Mouse (Mus musculus) megakaryocyte, embryonic 14.5 days (primary cell): ENCODE measurements around the gene Borcs5. TPM values are rescaled to one million over a fixed set of nuclear protein-coding genes. Genes with fewer than 3 reads are reported as not detected.

Experiments
- H3K27me3 ChIP-seq: replicated peaks from 2 replicates; pipeline ENCODE3; 2012; ENCODE audit warnings: inconsistent platforms
- H3K36me3 ChIP-seq: replicated peaks from 2 replicates; pipeline ENCODE3; 2012; ENCODE audit warnings: low read length, inconsistent platforms, mixed read lengths
- H3K4me1 ChIP-seq: 2 replicates; pipeline ENCODE4 v1.6.1; 2012; ENCODE audit warnings: inconsistent platforms
- H3K4me3 ChIP-seq: replicated peaks from 2 replicates; pipeline ENCODE3; 2012; ENCODE audit warnings: moderate library complexity, mild to moderate bottlenecking, inconsistent platforms
- H3K9me3 ChIP-seq: 2 replicates; pipeline ENCODE4 v1.6.1; 2012; ENCODE audit warnings: inconsistent platforms
- FLI1 ChIP-seq: IDR thresholded peaks from 2 replicates; pipeline ENCODE4 v1.6.1; 2012; ENCODE audit warnings: low read length, inconsistent platforms, mixed read lengths
- GATA1 ChIP-seq: IDR thresholded peaks from 3 replicates; pipeline ENCODE4 v1.6.1; 2012; ENCODE audit warnings: mixed read lengths, low read length, inconsistent platforms, borderline replicate concordance
- polyA plus RNA-seq: library from polyadenylated mRNA; stranded (reverse); fragments of >175 nt; gene quantifications from 2 replicates; pipeline ENCODE4 v1.2.3, GENCODE M21; 2012; ENCODE audit warnings: low replicate concordance; ENCODE audit not compliant: insufficient read depth

The Borcs5 gene
- polyA plus RNA-seq = 15.7 and 33.1 TPM in 2 replicates

DNA sequence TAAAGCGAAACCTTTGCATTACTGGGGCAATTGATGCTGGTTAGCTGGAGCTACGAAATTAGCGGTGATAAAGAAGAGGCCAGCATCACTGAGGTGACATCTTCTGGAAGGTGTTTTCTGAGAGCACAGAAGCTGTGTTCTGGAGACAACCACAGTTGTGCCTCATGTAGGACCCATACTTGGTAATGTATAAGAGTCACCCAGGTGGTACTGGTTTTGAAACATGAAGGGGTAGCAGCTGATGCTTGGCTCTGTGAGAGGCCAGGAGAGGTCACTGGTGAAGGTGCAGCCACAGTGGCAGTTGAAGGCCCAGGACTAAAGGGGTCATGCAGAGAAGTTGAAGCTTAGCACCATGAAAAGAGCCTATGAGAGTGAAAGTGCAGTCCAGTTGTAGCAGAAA is at the start of gene Borcs5:
Gene Borcs5, plus strand, starts transcription at position 301 of the 400 bp plus-strand sequence.
- H3K36me3 ChIP-seq = peaks cover 6% of the 10 kb centered on the region
- no peak within 1 kb of the TSS for H3K4me3 ChIP-seq
- H3K4me1 ChIP-seq = peaks cover 23% of the 10 kb centered on the region
- TF ChIP-seq FLI1 (no peak), GATA1 (no peak)
- H3K27me3 ChIP-seq = no peaks in the 10 kb centered on the region
- H3K9me3 ChIP-seq = no peaks in the 10 kb centered on the region

DNA sequence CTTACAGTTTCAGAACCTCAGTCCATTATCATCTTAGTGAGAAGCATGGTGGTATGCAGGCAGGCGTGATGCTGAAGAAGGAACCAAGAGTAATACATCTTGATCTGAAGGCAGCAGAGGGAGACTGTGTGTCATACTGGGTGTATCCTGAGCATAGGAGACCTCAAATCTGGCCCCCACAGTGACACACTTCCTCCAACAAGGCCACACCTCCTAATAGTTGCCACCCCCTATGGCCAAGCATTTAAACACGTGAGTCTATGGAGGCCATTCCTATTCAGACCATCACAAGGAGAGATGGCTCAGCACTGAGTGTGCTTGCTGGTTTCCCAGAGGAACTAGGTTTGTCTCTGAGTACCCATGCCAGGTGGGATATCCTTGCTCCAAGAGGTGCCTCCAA is 47.7 kb upstream of the Borcs5 start:
- TF ChIP-seq FLI1 (no peak), GATA1 (no peak)
- Histone ChIP-seq H3K27me3 (peaks cover 14% of the 10 kb centered on the region), H3K36me3 (no peaks in the 10 kb centered on the region), H3K4me3 (no peak overlapping the region), H3K4me1 (peaks cover 19% of the 10 kb centered on the region), H3K9me3 (0 out of 2 replicates have a peak, but pooled peaks cover 3% of the 10 kb centered on the region)

DNA sequence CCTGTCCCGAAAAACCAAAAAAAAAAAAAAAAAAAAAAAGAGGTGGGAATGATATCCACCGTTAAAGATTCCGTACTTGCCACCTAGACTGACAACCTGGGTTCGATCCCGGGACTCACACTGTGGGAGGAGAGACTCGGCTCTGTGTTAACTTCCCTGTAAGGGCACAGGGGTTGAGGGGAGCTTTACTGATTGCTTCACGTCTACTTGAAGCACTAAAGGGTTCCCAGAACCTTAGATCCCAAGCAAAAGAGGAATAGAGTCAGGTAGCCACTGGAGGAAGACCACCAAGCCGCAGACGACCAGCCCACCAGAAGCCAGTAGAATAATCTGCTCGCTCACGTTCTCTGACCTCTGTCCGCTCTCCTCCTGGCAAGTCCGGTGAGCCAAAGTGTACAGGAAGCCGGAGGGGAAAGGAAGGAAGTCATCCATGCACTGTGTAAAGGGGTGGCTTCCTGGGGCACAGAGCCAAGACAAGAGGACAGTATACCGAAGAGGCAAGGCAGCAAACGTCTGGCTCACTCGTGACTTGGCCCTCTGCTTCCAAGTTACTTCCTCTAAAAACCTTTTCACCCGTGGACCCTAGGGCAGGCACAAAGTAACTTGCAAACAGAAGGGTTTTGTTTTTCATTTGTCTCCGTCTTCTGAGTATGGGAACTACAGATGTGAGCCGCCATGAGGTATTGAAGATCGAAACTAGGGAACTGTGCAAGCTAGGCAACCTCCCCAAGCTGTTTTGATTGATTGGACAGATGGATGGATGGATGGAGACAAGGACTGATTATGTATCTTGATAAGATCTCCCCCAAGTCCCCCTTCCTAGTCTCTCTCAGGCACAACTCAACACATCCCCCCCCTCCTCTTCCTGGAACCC is 44.5 kb upstream of the Borcs5 start:
- H3K9me3 ChIP-seq = peaks cover 9% of the 10 kb centered on the region
- H3K36me3 ChIP-seq = no peaks in the 10 kb centered on the region
- H3K4me1 ChIP-seq = peaks cover 19% of the 10 kb centered on the region
- peaks cover 7% of the 10 kb centered on the region for H3K27me3 ChIP-seq
- peak overlapping the region; percentile 86 for H3K4me3 ChIP-seq
- TF ChIP-seq GATA1 = no peak
- no peak for TF ChIP-seq FLI1

DNA sequence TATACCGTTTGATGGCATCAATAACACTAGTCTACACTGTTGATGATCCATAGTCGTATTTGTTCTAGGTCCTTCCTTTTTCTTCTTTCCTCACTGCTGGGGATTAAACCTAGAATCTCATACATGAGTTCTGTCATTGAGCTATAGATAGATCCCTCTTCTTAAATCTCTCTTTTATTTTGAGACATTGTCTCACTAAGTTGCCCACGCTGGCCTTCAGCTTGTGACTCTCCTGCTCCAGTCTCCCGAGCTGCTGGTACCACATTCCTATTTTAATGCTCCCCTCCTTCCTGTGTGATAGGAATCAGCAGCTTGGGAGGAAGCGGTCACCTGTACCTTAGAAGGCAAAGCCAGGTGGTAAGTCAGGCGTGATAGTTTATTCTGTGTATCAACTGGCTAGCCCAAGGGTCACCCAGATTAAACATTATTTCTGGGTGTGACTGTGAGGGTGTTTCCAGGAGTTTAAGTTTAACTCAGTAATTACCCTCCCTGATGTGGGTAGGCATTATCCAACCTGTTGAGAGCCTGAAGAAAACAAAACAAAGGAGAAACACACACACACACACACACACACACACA is 41.6 kb upstream of the Borcs5 start:
- Histone ChIP-seq H3K36me3 (no peaks in the 10 kb centered on the region), H3K9me3 (peaks cover 7% of the 10 kb centered on the region), H3K4me3 (no peak overlapping the region), H3K27me3 (peaks cover 5% of the 10 kb centered on the region), H3K4me1 (peaks cover 13% of the 10 kb centered on the region)
- no peak for TF ChIP-seq GATA1
- no peak for TF ChIP-seq FLI1

DNA sequence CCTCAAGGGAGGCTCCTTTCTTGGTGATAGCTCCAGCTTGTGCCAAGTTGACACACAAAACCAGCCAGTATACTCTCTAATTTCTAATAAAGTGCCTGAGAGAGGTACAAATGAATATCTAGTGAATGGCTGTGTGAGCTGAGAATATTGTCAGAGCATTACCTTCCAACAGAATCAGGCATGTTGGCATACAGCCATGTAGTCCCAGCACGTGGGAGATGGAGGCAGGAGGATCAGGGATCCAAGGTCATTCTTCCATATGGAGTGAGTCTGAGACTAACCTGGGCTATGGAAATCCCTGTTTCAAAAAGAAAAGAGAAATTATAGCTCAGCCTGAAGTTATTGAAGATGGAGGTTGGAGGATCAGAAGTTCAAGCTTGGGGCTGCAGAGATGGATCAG is 40.1 kb upstream of the Borcs5 start:
- no peaks in the 10 kb centered on the region for H3K36me3 ChIP-seq
- TF ChIP-seq FLI1 (no peak), GATA1 (no peak)

DNA sequence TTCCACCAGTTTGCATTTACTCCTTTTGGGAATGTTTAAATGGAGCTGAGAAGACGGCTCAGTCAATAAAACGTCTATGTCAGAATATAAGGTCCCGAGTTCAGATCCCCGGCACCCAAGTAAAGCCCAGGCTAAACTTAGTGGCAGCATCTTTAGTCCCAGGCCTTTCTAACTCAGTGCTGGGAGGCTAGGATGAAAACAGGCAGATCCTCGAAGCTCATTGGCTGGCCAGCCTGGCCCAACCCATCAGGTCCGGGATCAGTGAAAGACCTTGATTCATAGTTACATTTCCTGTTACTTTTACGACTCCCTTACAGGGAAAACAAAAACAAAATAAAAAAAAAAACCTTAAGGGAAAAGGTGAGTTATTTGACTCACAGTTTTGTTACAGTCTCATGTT is 38.2 kb upstream of the Borcs5 start:
- TF ChIP-seq FLI1 (no peak), GATA1 (no peak)

More for the DNA sequence above, 40.1 kb upstream of the Borcs5 start:
- peaks cover 7% of the 10 kb centered on the region for H3K9me3 ChIP-seq
- peaks cover 13% of the 10 kb centered on the region for H3K4me1 ChIP-seq
- no peak overlapping the region for H3K4me3 ChIP-seq
- peaks cover 5% of the 10 kb centered on the region for H3K27me3 ChIP-seq

DNA sequence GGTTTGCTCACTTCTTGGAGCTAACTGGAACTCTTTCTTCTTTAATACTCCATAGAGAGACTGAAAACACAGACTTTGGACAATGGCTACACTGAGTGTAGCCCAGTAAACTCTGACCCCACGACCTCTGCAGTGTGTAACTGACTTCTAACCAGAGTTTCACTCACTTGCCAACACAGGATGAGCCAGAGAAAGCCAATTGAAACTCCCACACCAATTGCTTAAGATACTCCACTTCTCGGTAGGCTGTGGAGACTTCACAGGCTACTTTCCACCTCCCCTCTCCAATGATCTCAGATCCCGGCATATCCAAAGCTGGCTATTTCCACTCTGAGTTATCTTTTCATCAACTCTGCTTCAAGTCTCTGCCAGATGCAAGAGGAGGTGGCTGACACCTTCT is 37.5 kb upstream of the Borcs5 start:
- TF ChIP-seq GATA1 (no peak), FLI1 (no peak)
- H3K9me3 ChIP-seq = peaks cover 7% of the 10 kb centered on the region
- no peak overlapping the region for H3K4me3 ChIP-seq
- no peaks in the 10 kb centered on the region for H3K4me1 ChIP-seq
- H3K27me3 ChIP-seq = peaks cover 16% of the 10 kb centered on the region
- no peaks in the 10 kb centered on the region for H3K36me3 ChIP-seq

More for the DNA sequence above, 38.2 kb upstream of the Borcs5 start:
- no peaks in the 10 kb centered on the region for H3K36me3 ChIP-seq
- peaks cover 7% of the 10 kb centered on the region for H3K9me3 ChIP-seq
- peaks cover 15% of the 10 kb centered on the region for H3K27me3 ChIP-seq
- no peak overlapping the region for H3K4me3 ChIP-seq
- H3K4me1 ChIP-seq = no peaks in the 10 kb centered on the region

DNA sequence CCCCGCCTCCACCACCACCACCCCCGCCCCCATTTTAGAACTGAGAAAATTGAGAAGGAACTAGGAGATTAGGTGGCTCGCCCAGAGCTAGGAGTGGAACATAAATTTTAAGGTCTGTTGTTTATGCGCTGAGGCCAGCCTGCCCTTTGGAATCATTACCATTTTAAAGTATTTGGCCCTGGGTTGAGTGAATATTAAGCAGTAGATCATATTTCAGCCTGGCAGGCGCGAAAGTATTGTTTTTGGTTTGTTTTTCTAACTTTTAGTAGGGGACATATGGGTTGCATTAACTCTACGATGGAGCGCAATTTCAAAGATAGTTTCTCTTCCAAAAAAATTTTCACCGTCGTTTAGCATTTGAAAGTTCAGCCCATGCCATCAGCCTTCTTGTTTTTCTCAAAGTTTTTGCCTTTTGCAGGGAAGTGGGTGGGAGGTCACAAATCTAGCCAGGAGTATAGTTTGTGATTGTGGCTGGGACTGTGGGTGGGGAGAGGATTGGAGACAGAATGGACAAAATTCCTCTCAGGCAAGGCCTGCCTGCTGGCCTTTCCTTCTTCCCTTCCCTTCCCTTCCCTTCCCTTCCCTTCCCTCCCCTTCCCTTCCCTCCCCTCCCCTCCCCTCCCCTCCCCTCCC is 36.8 kb upstream of the Borcs5 start:
- no peak overlapping the region for H3K4me3 ChIP-seq
- no peak for TF ChIP-seq GATA1
- no peak for TF ChIP-seq FLI1
- H3K27me3 ChIP-seq = peaks cover 16% of the 10 kb centered on the region
- H3K9me3 ChIP-seq = peaks cover 7% of the 10 kb centered on the region
- H3K4me1 ChIP-seq = peaks cover 4% of the 10 kb centered on the region
- no peaks in the 10 kb centered on the region for H3K36me3 ChIP-seq

DNA sequence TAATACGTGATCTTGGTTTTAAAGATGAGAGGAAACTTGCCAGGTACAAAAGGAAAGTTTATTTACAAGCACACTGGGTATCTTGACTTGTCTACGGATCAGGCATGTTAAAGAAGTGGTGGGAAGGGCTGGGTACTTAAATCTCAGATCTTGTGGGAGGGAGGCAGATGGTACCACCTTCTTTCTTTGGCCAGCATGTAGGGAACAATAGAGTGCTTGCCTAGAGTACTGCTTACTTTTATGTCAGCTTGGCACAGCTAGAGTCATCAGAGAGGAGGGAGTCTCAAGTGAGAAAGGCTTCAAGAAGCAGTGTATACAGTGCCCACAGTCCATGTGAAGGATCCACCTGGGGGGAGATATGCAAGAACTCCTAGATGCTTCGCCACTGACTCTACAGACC is 34.1 kb upstream of the Borcs5 start:
- no peak for TF ChIP-seq FLI1
- TF ChIP-seq GATA1 = no peak
- Histone ChIP-seq H3K36me3 (no peaks in the 10 kb centered on the region), H3K27me3 (peaks cover 13% of the 10 kb centered on the region), H3K4me1 (peaks cover 5% of the 10 kb centered on the region), H3K4me3 (no peak overlapping the region), H3K9me3 (no peaks in the 10 kb centered on the region)
